Mouse (Mus musculus): ENCODE measurements around the gene Ifit1. TPM values are rescaled to one million over a fixed set of nuclear protein-coding genes. Genes with fewer than 3 reads are reported as not detected.
"Not testable (repeated sequence)": the region's sequence is repeated elsewhere in the genome, so short reads cannot be mapped to it uniquely, and the experiment has no call there.

Ifit1 gene
- total RNA-seq, 1 experiment, result not detected

GRCm38 (mm10) chr19:34636933-34637557 lies 3.6 kb upstream of the Ifit1 start:
- in situ Hi-C loops (cut with MboI; ENCODE audit: low sequenced_read_pairs in 2 of 2, unreplicated experiment in 2 of 2), result no loop called here

GRCm38 (mm10) chr19:34642616-34643015 lies 1.9 kb downstream of the Ifit1 start:
- no peak for DNase-seq (ENCODE audit: low read depth, low spot score)
- TF ChIP-seq ZNF384 (IDR thresholded peaks at IDR 0.05; ENCODE audit: low read depth, low read length), result no peak
- no peak for TF ChIP-seq MAFK (IDR thresholded peaks at IDR 0.05; ENCODE audit: insufficient read depth, low read depth, low read length)
- TF ChIP-seq CHD2 (IDR thresholded peaks at IDR 0.05; ENCODE audit: low read depth, low read length), result no peak
- TF ChIP-seq HCFC1 (IDR thresholded peaks at IDR 0.05; ENCODE audit: borderline replicate concordance, insufficient read depth, low read length), result no peak
- TF ChIP-seq ZC3H11A (IDR thresholded peaks at IDR 0.05; ENCODE audit: borderline replicate concordance, low read depth, low read length), result no peak
- in situ Hi-C loops (cut with MboI; ENCODE audit: low sequenced_read_pairs in 2 of 2, unreplicated experiment in 2 of 2), result no loop called here
- H3K36me3 ChIP-seq (ENCODE audit: control insufficient read depth, insufficient read depth, low read length, poor library complexity, severe bottlenecking), result no peaks in the 10 kb centered on the region
- H3K9ac ChIP-seq (ENCODE audit: insufficient read depth, low read depth, low read length, poor library complexity, severe bottlenecking), result no peak overlapping the region
- H3K4me3 ChIP-seq (ENCODE audit: insufficient read depth in 1 of 2, low read depth in 1 of 2, low read length in 2 of 2, poor library complexity in 1 of 2, severe bottlenecking in 1 of 2), result no peak overlapping the region
- H3K9me3 ChIP-seq (ENCODE audit: control insufficient read depth, insufficient read depth, low read depth, low read length), result no peaks in the 10 kb centered on the region
- no peak overlapping the region for H3K27ac ChIP-seq (ENCODE audit: insufficient read depth, low read depth, low read length, poor library complexity, severe bottlenecking)
- H3K4me1 ChIP-seq (ENCODE audit: control insufficient read depth in 2 of 2, insufficient read depth in 2 of 2, low read length in 2 of 2, poor library complexity in 1 of 2), result no peaks in the 10 kb centered on the region

More at GRCm38 (mm10) chr19:34636933-34637557, 3.6 kb upstream of the Ifit1 start:
- Histone ChIP-seq H3K4me1 (ENCODE audit: control insufficient read depth in 2 of 2, insufficient read depth in 2 of 2, low read length in 2 of 2, poor library complexity in 1 of 2) (no peaks in the 10 kb centered on the region), H3K27ac (ENCODE audit: insufficient read depth, low read depth, low read length, poor library complexity, severe bottlenecking) (no peak overlapping the region), H3K9ac (ENCODE audit: insufficient read depth, low read depth, low read length, poor library complexity, severe bottlenecking) (no peak overlapping the region), H3K9me3 (ENCODE audit: control insufficient read depth, insufficient read depth, low read depth, low read length) (no peaks in the 10 kb centered on the region), H3K4me3 (ENCODE audit: insufficient read depth in 1 of 2, low read depth in 1 of 2, low read length in 2 of 2, poor library complexity in 1 of 2, severe bottlenecking in 1 of 2) (no peak overlapping the region), H3K36me3 (ENCODE audit: control insufficient read depth, insufficient read depth, low read length, poor library complexity, severe bottlenecking) (no peaks in the 10 kb centered on the region)
- no peak for TF ChIP-seq MAFK (IDR thresholded peaks at IDR 0.05; ENCODE audit: insufficient read depth, low read depth, low read length)
- TF ChIP-seq ZNF384 (IDR thresholded peaks at IDR 0.05; ENCODE audit: low read depth, low read length), result no peak
- TF ChIP-seq ZC3H11A (IDR thresholded peaks at IDR 0.05; ENCODE audit: borderline replicate concordance, low read depth, low read length), result peak; percentile 71; the same call in 1 of the 2 replicates
- no peak for TF ChIP-seq HCFC1 (IDR thresholded peaks at IDR 0.05; ENCODE audit: borderline replicate concordance, insufficient read depth, low read length)
- no peak for TF ChIP-seq CHD2 (IDR thresholded peaks at IDR 0.05; ENCODE audit: low read depth, low read length)
- peak; percentile 45 for DNase-seq (ENCODE audit: low read depth, low spot score)

GRCm38 (mm10) chr19:34647630-34648029 lies 7.0 kb downstream of the Ifit1 start:
- H3K27ac ChIP-seq (ENCODE audit: insufficient read depth, low read depth, low read length, poor library complexity, severe bottlenecking); H3K36me3 ChIP-seq (ENCODE audit: control insufficient read depth, insufficient read depth, low read length, poor library complexity, severe bottlenecking); H3K4me1 ChIP-seq (ENCODE audit: control insufficient read depth in 2 of 2, insufficient read depth in 2 of 2, low read length in 2 of 2, poor library complexity in 1 of 2); DNase-seq (ENCODE audit: low read depth, low spot score); H3K9me3 ChIP-seq (ENCODE audit: control insufficient read depth, insufficient read depth, low read depth, low read length); H3K9ac ChIP-seq (ENCODE audit: insufficient read depth, low read depth, low read length, poor library complexity, severe bottlenecking); in situ Hi-C loops (cut with MboI; ENCODE audit: low sequenced_read_pairs in 2 of 2, unreplicated experiment in 2 of 2); H3K4me3 ChIP-seq (ENCODE audit: insufficient read depth in 1 of 2, low read depth in 1 of 2, low read length in 2 of 2, poor library complexity in 1 of 2, severe bottlenecking in 1 of 2): not testable (repeated sequence)

- no peak for DNase-seq (ENCODE audit: low read depth, low spot score)
- TF ChIP-seq ZNF384 (IDR thresholded peaks at IDR 0.05; ENCODE audit: low read depth, low read length) (no peak), HCFC1 (IDR thresholded peaks at IDR 0.05; ENCODE audit: borderline replicate concordance, insufficient read depth, low read length) (no peak), CHD2 (IDR thresholded peaks at IDR 0.05; ENCODE audit: low read depth, low read length) (no peak), ZC3H11A (IDR thresholded peaks at IDR 0.05; ENCODE audit: borderline replicate concordance, low read depth, low read length) (no peak), MAFK (IDR thresholded peaks at IDR 0.05; ENCODE audit: insufficient read depth, low read depth, low read length) (no peak)
Observed at GRCm38 (mm10) chr19:34650276-34650675, 9.6 kb downstream of the Ifit1 start.

GRCm38 (mm10) chr19:34650997-34651396 lies 10.3 kb downstream of the Ifit1 start:
- H3K9me3 ChIP-seq (ENCODE audit: control insufficient read depth, insufficient read depth, low read depth, low read length), result no peaks in the 10 kb centered on the region
- in situ Hi-C loops (cut with MboI; ENCODE audit: low sequenced_read_pairs in 2 of 2, unreplicated experiment in 2 of 2), result loop anchor here in 1 of 2 experiments (25.0 kb wide), 1 partner anchor 314 kb away; no protein-coding TSS in a partner anchor
- no peak overlapping the region for H3K4me3 ChIP-seq (ENCODE audit: insufficient read depth in 1 of 2, low read depth in 1 of 2, low read length in 2 of 2, poor library complexity in 1 of 2, severe bottlenecking in 1 of 2)

More at GRCm38 (mm10) chr19:34650276-34650675, 9.6 kb downstream of the Ifit1 start:
- Histone ChIP-seq H3K27ac (ENCODE audit: insufficient read depth, low read depth, low read length, poor library complexity, severe bottlenecking) (no peak overlapping the region), H3K4me1 (ENCODE audit: control insufficient read depth in 2 of 2, insufficient read depth in 2 of 2, low read length in 2 of 2, poor library complexity in 1 of 2) (peaks cover 8 to 9% of the 10 kb centered on the region in 2 experiments; a peak in 3 of 4 replicates), H3K9ac (ENCODE audit: insufficient read depth, low read depth, low read length, poor library complexity, severe bottlenecking) (no peak overlapping the region), H3K4me3 (ENCODE audit: insufficient read depth in 1 of 2, low read depth in 1 of 2, low read length in 2 of 2, poor library complexity in 1 of 2, severe bottlenecking in 1 of 2) (no peak overlapping the region), H3K36me3 (ENCODE audit: control insufficient read depth, insufficient read depth, low read length, poor library complexity, severe bottlenecking) (no peaks in the 10 kb centered on the region), H3K9me3 (ENCODE audit: control insufficient read depth, insufficient read depth, low read depth, low read length) (no peaks in the 10 kb centered on the region)
- in situ Hi-C loops (cut with MboI; ENCODE audit: low sequenced_read_pairs in 2 of 2, unreplicated experiment in 2 of 2), result loop anchor here in 1 of 2 experiments (25.0 kb wide), 1 partner anchor 313 kb away; no protein-coding TSS in a partner anchor

More at GRCm38 (mm10) chr19:34650997-34651396, 10.3 kb downstream of the Ifit1 start:
- peaks cover 10 to 12% of the 10 kb centered on the region in 2 experiments for H3K4me1 ChIP-seq (ENCODE audit: control insufficient read depth in 2 of 2, insufficient read depth in 2 of 2, low read length in 2 of 2, poor library complexity in 1 of 2)
- TF ChIP-seq CHD2 (IDR thresholded peaks at IDR 0.05; ENCODE audit: low read depth, low read length), result no peak
- no peak for DNase-seq (ENCODE audit: low read depth, low spot score)
- no peaks in the 10 kb centered on the region for H3K36me3 ChIP-seq (ENCODE audit: control insufficient read depth, insufficient read depth, low read length, poor library complexity, severe bottlenecking)
- H3K27ac ChIP-seq (ENCODE audit: insufficient read depth, low read depth, low read length, poor library complexity, severe bottlenecking), result no peak overlapping the region
- H3K9ac ChIP-seq (ENCODE audit: insufficient read depth, low read depth, low read length, poor library complexity, severe bottlenecking), result no peak overlapping the region

All from ES-E14 (cell line).